Mouse (Mus musculus) CH12.LX (cell line): ENCODE data around the gene Tmem255b. TPM values are rescaled to one million over a fixed set of nuclear protein-coding genes. Genes with fewer than 3 reads are reported as not detected.
A peak's percentile ranks its signal among the peaks of the same experiment; 100 is the strongest.

Experiments
- DNase-seq: peaks from one replicate; pipeline ENCODE4 v3.0.0-alpha.2; 2013; ENCODE audit errors: extremely low read depth
- H3K27ac ChIP-seq: 2 replicates; pipeline ENCODE4 v1.5.1; 2012; ENCODE audit warnings: low read depth, mild to moderate bottlenecking, control low read depth, moderate library complexity; ENCODE audit not compliant: insufficient read depth
- H3K27me3 ChIP-seq: replicated peaks from 2 replicates; pipeline ENCODE3; 2012; ENCODE audit warnings: inconsistent platforms
- H3K36me3 ChIP-seq, 2 experiments: replicated peaks in 1 of 2; 2 replicates each; pipeline versions ENCODE3 to v1.6.1; 2012; ENCODE audit warnings: inconsistent platforms in 1 of 2, low read length in 1 of 2, mild to moderate bottlenecking in 1 of 2, mixed read lengths in 1 of 2, moderate library complexity in 1 of 2; ENCODE audit not compliant: control insufficient read depth in 1 of 2, insufficient read depth in 1 of 2
- H3K4me1 ChIP-seq, 2 experiments: 2 replicates each; pipeline ENCODE4 v1.6.1; 2012; ENCODE audit warnings: inconsistent platforms in 1 of 2, moderate library complexity in 1 of 2; ENCODE audit not compliant: insufficient read depth in 2 of 2, control insufficient read depth in 1 of 2
- H3K4me2 ChIP-seq: 2 replicates; pipeline ENCODE4 v1.6.1; 2012; ENCODE audit warnings: low read depth, mild to moderate bottlenecking, control low read depth; ENCODE audit not compliant: poor library complexity, insufficient read depth, severe bottlenecking
- H3K4me3 ChIP-seq, 3 experiments: fragments of 150-350 bp in 1 of 3; sonication (generic) in 1 of 3; replicated peaks in 1 of 3; 2 replicates each; pipeline versions ENCODE3 to v1.5.1; 2011 to 2012; ENCODE audit warnings: low read depth in 2 of 3, low read length in 2 of 3, mild to moderate bottlenecking in 2 of 3, moderate library complexity in 2 of 3, control low read depth in 1 of 3, improper control_type of control experiment in 1 of 3, inconsistent platforms in 1 of 3, mixed read lengths in 1 of 3; ENCODE audit not compliant: poor library complexity in 1 of 3
- H3K79me2 ChIP-seq: replicated peaks from 2 replicates; pipeline ENCODE4 v1.6.1; 2012; ENCODE audit warnings: mild to moderate bottlenecking, moderate library complexity; ENCODE audit not compliant: control insufficient read depth, poor library complexity, insufficient read depth, severe bottlenecking; ENCODE audit errors: extremely low read depth
- H3K9ac ChIP-seq: 2 replicates; pipeline ENCODE4 v1.6.1; 2012; ENCODE audit warnings: low read depth, mild to moderate bottlenecking, control low read depth, moderate library complexity; ENCODE audit not compliant: insufficient read depth
- H3K9me3 ChIP-seq: replicated peaks from 2 replicates; pipeline ENCODE3; 2012; ENCODE audit warnings: low read length, inconsistent platforms, mixed read lengths
- BHLHE40 ChIP-seq: IDR thresholded peaks from 2 replicates; pipeline ENCODE4 v1.6.1; 2011; ENCODE audit warnings: mild to moderate bottlenecking, low read depth, low read length, improper control_type of control experiment
- CHD1 ChIP-seq: IDR thresholded peaks from 2 replicates; pipeline ENCODE4 v1.6.1; 2012; ENCODE audit warnings: low read depth, low read length, improper control_type of control experiment, inconsistent platforms
- CTCF ChIP-seq, 2 experiments: IDR thresholded peaks in 1 of 2; conservative IDR thresholded peaks in 1 of 2; 2 replicates each; pipeline ENCODE4 v1.5.1; 2011 to 2012; ENCODE audit warnings: low read depth in 2 of 2, low read length in 2 of 2, improper control_type of control experiment in 1 of 2, inconsistent platforms in 1 of 2, mild to moderate bottlenecking in 1 of 2, moderate library complexity in 1 of 2
- HCFC1 ChIP-seq: IDR thresholded peaks from 2 replicates; pipeline ENCODE4 v1.6.1; 2012; ENCODE audit warnings: low read depth, mild to moderate bottlenecking, inconsistent platforms, low read length, improper control_type of control experiment
- KAT2A ChIP-seq: IDR thresholded peaks from 2 replicates; pipeline ENCODE4 v1.6.1; 2012; ENCODE audit warnings: low read length, improper control_type of control experiment, inconsistent platforms; ENCODE audit not compliant: insufficient replicate concordance
- NELFE ChIP-seq: IDR thresholded peaks from 2 replicates; pipeline ENCODE4 v1.6.1; 2011; ENCODE audit warnings: low read depth, low read length, improper control_type of control experiment
- POLR2AphosphoS2 ChIP-seq: IDR thresholded peaks from 2 replicates; pipeline ENCODE4 v1.6.1; 2011; ENCODE audit warnings: low read depth, low read length, improper control_type of control experiment
- RAD21 ChIP-seq: IDR thresholded peaks from 2 replicates; pipeline ENCODE4 v1.6.1; 2011; ENCODE audit warnings: low read depth, mild to moderate bottlenecking, low read length, improper control_type of control experiment, moderate library complexity
- SMC3 ChIP-seq: IDR thresholded peaks from 2 replicates; pipeline ENCODE4 v1.6.1; 2011; ENCODE audit warnings: low read depth, low read length, improper control_type of control experiment
- UBTF ChIP-seq: IDR thresholded peaks from 2 replicates; pipeline ENCODE4 v1.6.1; 2012; ENCODE audit warnings: low read depth, mild to moderate bottlenecking, inconsistent platforms, low read length, improper control_type of control experiment, moderate library complexity
- USF1 ChIP-seq: IDR thresholded peaks from 2 replicates; pipeline ENCODE4 v1.6.1; 2014; ENCODE audit warnings: low read depth, mild to moderate bottlenecking, inconsistent platforms, low read length, improper control_type of control experiment
- USF2 ChIP-seq: conservative IDR thresholded peaks from 2 replicates; pipeline ENCODE4 v1.6.1; 2011; ENCODE audit warnings: low read depth, low read length, improper control_type of control experiment
- ZKSCAN1 ChIP-seq: IDR thresholded peaks from 2 replicates; pipeline ENCODE4 v1.6.1; 2012; ENCODE audit warnings: low read depth, inconsistent platforms, low read length, improper control_type of control experiment, borderline replicate concordance
- ZMIZ1 ChIP-seq: IDR thresholded peaks from 2 replicates; pipeline ENCODE4 v1.6.1; 2012; ENCODE audit warnings: low read depth, mild to moderate bottlenecking, inconsistent platforms, low read length, improper control_type of control experiment
- dilution Hi-C: fragments of 300-500 bp; cut with MboI; formaldehyde crosslinking; loops from 2 replicates; pipeline ENCODE4 v1.14.3; 2020; ENCODE audit warnings: low sequenced_read_pairs; ENCODE audit not compliant: extremely low pct_unique_long_range_greater_than_20kb, extremely low pct_ligation_motif_present
- in situ Hi-C: fragments of 300-500 bp; cut with MboI; formaldehyde crosslinking; loops from 3 replicates; pipeline ENCODE4 v1.14.3; 2019; ENCODE audit warnings: low sequenced_read_pairs, low pct_ligation_motif_present, low pct_unique_long_range_greater_than_20kb, mixed read lengths
- polyA plus RNA-seq: library from polyadenylated mRNA; unstranded; fragments of >175 nt; gene quantifications from 2 replicates; pipeline ENCODE4 v1.2.1, GENCODE M21; 2012; ENCODE audit warnings: low read depth; ENCODE audit not compliant: insufficient read length
- total RNA-seq, 2 experiments: library from RNA; depleted of rRNA; stranded (reverse); fragments of 300-350 nt in 1 of 2; fragments of >200 nt in 1 of 2; gene quantifications; 2 replicates each; pipeline ENCODE4 v1.2.3; 2012 to 2014

Gene Tmem255b
- total and polyA plus RNA-seq, 3 experiments = not detected

DNA sequence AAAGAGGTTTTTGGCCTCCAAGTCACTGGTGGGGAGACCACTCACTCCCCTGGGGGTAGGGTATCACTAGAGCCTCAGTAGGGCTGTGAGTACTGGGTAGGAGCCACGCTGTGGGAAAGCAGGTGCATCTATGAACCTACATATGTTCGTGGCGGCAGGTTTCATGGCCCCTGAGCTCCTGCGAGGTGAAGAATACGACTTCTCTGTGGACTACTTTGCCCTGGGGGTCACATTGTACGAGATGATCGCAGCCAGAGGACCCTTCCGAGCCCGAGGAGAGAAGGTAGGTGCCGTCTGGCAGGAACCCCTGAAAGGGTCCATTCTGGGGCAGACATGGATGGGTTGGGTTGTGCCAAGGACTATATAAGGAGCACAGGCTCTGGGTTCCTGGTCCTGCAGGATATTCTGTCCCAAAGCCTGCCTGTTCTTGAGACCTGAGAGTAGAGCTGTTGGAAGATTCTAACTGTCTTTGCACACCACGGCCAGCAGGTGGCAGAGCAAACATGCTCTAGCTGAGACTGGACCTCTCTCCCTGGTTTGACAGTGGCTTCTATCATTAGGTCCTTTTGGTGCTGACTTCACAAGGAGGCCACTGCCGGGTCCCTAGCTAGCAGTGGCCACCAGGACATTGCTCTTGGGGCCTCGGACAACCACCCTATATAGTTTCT, 22.0 kb upstream of the Tmem255b start:
- Histone ChIP-seq H3K79me2 (no peaks in the 10 kb centered on the region), H3K4me3 (no peak overlapping the region), H3K27ac (no peak overlapping the region), H3K4me1 (no peaks in the 10 kb centered on the region; a peak in 1 of 4 replicates), H3K9me3 (no peaks in the 10 kb centered on the region), H3K9ac (no peak overlapping the region), H3K4me2 (no peak overlapping the region), H3K27me3 (peaks cover 39% of the 10 kb centered on the region), H3K36me3 (no peaks in the 10 kb centered on the region)
- dilution Hi-C loops (no loop called here), in situ Hi-C loops (loop anchor here (10.0 kb wide), 1 partner anchor 332 kb away; no protein-coding TSS in a partner anchor)
- TF ChIP-seq RAD21 (peak; percentile 80), UBTF (no peak), KAT2A (no peak), SMC3 (peak; percentile 82), CTCF (conservative IDR thresholded peaks at IDR 0.05 in 1 of 2, IDR thresholded peaks at IDR 0.05 in 1 of 2; ENCODE audit: low read depth in 2 of 2, low read length in 2 of 2) (peak; percentile 71 to 88)
- peak; percentile 60 for DNase-seq

DNA sequence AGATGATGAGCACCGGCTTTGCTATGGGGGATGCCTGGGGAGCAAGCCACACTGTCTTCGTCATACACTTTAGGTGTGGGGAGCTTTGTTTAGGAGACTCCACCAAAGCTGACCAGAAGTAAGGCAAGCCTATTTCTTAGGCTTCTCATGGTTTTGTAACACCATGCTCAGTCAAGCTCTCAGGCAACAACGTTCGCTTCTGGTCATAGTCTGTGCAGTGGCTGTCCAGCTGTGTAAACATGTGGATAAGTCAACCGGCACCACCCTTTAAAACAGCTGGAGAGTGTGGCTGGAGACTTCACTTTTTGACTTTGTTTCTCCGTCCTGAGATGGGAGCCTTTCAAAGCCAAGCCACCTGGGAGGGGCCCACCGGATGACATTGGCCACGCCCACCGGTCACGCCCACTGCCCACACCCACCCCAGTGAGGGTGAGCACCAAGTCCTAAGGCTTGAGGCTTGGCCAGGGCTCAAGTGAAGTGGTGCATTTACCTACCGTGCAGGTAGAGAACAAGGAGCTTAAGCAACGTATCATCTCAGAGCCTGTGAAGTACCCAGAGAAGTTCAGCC, 21.1 kb upstream of the Tmem255b start:
- Histone ChIP-seq H3K4me2 (no peak overlapping the region), H3K36me3 (no peaks in the 10 kb centered on the region), H3K27me3 (peaks cover 48% of the 10 kb centered on the region), H3K9me3 (no peaks in the 10 kb centered on the region), H3K79me2 (no peaks in the 10 kb centered on the region), H3K4me3 (no peak overlapping the region), H3K27ac (no peak overlapping the region), H3K4me1 (no peaks in the 10 kb centered on the region; a peak in 1 of 4 replicates), H3K9ac (no peak overlapping the region)
- in situ Hi-C loops = loop anchor here (10.0 kb wide), 1 partner anchor 331 kb away; no protein-coding TSS in a partner anchor
- dilution Hi-C loops = no loop called here
- no peak for DNase-seq
- TF ChIP-seq CHD1 (no peak), USF1 (no peak), CTCF (conservative IDR thresholded peaks at IDR 0.05 in 1 of 2, IDR thresholded peaks at IDR 0.05 in 1 of 2; ENCODE audit: low read depth in 2 of 2, low read length in 2 of 2) (no peak), HCFC1 (no peak)

DNA sequence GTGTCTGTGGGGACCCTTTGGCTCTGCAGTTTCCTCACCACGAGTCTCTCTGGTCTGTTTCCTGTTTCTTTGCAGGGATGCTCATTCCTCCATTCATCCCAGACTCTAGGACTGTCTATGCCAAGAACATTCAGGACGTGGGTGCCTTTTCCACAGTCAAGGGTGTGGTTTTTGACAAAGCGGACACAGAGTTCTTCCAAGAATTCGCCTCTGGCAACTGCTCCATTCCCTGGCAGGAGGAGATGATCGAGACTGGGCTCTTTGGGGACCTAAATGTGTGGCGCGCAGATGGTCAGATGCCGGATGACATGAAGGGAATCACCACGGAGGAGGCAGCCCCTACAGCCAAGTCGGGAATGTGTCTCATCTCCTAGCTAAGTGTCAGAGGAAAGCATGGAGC, 19.1 kb upstream of the Tmem255b start:
- H3K4me3 ChIP-seq = no peak overlapping the region
- in situ Hi-C loops = loop anchor here (10.0 kb wide), 1 partner anchor 329 kb away; no protein-coding TSS in a partner anchor
- no peak for DNase-seq
- no peaks in the 10 kb centered on the region for H3K9me3 ChIP-seq
- TF ChIP-seq UBTF = no peak
- no peak for TF ChIP-seq BHLHE40
- no peak for TF ChIP-seq USF2
- no peak for TF ChIP-seq POLR2AphosphoS2
- no peak for TF ChIP-seq CTCF (conservative IDR thresholded peaks at IDR 0.05 in 1 of 2, IDR thresholded peaks at IDR 0.05 in 1 of 2; ENCODE audit: low read depth in 2 of 2, low read length in 2 of 2)
- no peak for TF ChIP-seq NELFE
- no peak for TF ChIP-seq SMC3
- TF ChIP-seq ZKSCAN1 = no peak
- TF ChIP-seq ZMIZ1 = no peak
- no peak overlapping the region for H3K4me2 ChIP-seq
- no peaks in the 10 kb centered on the region; a peak in 1 of 4 replicates for H3K4me1 ChIP-seq
- H3K79me2 ChIP-seq = no peaks in the 10 kb centered on the region
- dilution Hi-C loops = no loop called here
- no peaks in the 10 kb centered on the region for H3K36me3 ChIP-seq
- H3K27ac ChIP-seq = no peak overlapping the region
- peaks cover 64% of the 10 kb centered on the region for H3K27me3 ChIP-seq
- no peak overlapping the region for H3K9ac ChIP-seq
